Mouse (Mus musculus) gonadal fat pad, adult 2 months (tissue): ENCODE data around the gene Gpank1. TPM values are rescaled to one million over a fixed set of nuclear protein-coding genes. Genes with fewer than 3 reads are reported as not detected.

ENCODE experiments used
- DNase-seq: peaks from one replicate; pipeline ENCODE4 v3.0.0-alpha.2; 2012; ENCODE audit warnings: low read depth
- polyA plus RNA-seq: library from polyadenylated mRNA; depleted of rRNA; stranded (reverse); fragments of >200 nt; gene quantifications from 2 replicates; pipeline ENCODE4 v1.2.3, GENCODE M21; 2012; rRNA removed

Gpank1 gene
- polyA plus RNA-seq, 1 experiment = 10.1 TPM

- no peak for DNase-seq
Observed at GRCm38 (mm10) chr17:35159638-35160037, 38.4 kb downstream of the Gpank1 start.

- DNase-seq = no peak
Observed at GRCm38 (mm10) chr17:35161421-35161820, 40.2 kb downstream of the Gpank1 start.

- no peak for DNase-seq
Observed at GRCm38 (mm10) chr17:35162121-35162520, 40.9 kb downstream of the Gpank1 start.

DNA sequence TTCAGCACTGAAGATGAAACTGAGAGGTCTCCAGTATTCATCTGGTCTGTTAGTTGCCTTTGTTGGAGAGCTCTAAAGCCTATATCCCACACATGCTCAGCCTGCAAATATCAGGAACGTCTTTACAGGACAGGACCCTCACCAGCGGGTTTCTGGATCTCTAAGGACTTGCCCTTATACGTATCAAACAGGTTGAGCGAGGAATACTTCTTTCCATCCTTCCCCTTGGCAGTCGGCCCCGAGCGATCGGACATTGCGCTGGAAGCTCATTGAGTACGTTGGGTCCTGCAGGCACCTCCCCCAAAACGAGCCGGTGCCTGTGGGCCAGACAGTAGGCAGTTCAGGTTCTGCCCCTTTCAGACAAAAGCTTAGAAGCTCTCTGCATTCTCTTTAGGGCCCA, 41.5 kb downstream of the Gpank1 start:
- DNase-seq = no peak

DNA sequence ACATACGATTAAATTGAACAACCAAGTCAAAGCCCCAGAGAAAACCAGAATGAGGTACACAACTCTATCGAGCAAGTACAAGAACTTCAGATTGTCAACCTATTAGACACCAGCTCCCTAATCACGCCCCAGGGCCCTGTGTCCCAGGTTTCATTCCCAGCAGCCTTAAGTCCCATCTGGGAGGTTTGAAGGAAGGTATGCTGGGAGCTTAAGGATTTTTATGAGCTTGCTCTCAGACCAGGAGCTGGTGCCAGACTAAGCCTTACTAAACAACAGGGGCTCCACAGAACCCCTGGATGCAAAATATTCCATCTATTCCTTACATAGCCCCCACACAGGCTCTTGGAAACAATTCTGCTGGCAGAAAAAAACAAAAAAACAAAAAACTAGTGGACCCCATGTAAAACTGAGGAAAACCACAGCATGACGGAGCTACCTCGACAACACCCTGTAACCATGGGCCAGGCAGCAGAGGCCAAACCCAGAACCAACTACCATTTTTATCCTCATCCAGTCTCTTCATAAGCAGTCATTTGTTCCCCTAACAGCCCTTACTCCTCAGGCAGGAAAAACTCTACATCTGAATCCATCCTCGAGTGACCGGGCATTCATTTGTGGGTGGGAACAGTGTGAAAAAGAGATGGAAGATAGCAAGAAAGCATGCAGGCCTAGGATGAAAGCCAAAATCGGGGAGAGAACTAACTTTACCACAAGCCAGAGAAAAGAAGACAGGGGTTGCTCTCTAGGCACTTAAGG, 42.2 kb downstream of the Gpank1 start:
- no peak for DNase-seq

DNA sequence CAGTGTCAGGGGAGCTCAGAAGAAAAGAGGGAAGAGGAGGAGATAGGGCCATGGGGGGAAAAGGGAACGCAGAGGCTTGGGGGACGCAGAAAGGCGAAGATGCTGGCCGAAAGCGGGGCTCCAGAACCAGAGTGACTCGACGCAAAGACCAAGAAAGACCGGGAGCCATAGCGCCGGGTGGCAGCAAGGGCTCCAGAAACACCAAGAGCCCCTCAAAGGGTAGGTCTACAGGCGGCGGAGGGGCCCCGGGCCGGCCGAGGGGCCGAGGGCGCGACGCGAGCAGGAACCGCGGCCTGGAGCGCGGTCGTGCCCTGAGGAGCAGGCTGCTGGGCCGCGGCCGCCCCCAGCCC, 42.9 kb downstream of the Gpank1 start:
- no peak for DNase-seq

GRCm38 (mm10) chr17:35164568-35165450, 43.6 kb downstream of the Gpank1 start, which contains the start of gene Prrc2a:
Gene Prrc2a, minus strand, starts transcription at chr17:35164897.
- DNase-seq = peak; percentile 92

- DNase-seq = no peak
Observed at GRCm38 (mm10) chr17:35165451-35166155, 44.3 kb downstream of the Gpank1 start.

GRCm38 (mm10) chr17:35166352-35167035, 45.2 kb downstream of the Gpank1 start:
- DNase-seq = no peak

- DNase-seq = no peak
Observed at GRCm38 (mm10) chr17:35167794-35168193, 46.5 kb downstream of the Gpank1 start.

DNA sequence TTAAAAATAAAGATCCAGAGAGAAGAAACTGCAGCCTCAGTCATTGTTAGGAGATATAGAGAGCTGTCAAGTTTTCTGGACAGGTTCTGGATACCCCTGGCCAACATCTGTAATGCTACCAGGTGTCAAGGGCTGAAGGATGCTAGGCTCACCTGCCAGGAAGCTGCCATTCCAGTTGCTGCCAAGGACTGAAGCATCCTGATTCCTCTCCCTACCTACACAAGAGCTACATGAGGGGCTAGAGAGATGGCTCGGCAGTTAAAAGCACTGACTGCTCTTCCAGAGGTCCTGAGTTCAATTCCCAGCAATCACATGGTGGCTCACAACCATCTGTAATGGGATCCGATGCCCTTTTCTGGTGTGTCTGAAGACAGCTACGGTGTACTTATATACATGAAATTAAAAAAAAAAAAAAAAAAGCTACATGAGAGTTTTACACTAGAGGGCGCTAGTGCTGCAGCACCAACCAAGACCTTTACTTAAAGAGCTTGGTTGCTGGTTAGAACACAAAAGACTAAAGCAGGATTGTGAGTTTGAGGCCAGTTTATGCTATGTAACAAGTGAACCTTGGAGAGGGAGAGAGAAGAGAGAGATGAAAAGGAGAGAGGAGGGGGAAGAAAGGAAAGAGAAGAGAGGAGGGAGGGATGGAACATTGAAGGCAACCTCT, 47.4 kb downstream of the Gpank1 start:
- no peak for DNase-seq

GRCm38 (mm10) chr17:35172445-35173234, 51.4 kb downstream of the Gpank1 start:
- DNase-seq = no peak

DNA sequence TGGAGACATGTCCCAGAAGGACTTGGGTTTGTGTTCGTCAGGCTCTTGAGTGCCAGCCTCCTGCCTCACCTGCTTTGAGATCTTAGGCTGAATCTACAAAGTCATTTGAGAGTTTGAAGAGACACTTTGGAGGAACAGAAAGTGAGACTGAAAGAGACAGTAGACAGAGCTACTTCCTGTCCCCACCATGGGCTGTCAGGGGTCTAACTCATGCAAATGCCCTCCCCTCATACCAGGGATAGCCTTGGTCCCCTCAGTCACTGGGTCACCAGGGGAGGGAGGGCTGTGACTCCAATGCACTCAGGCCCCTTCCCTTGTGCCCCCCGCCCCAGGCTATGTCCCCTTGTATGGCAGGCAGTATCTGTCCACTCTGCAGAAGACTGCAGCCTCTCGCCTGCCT, 52.1 kb downstream of the Gpank1 start:
- no peak for DNase-seq

Other genes with a start within 250 kb of the Gpank1 start
- 14.5 and 14.8 TPM in 2 replicates for gene Zbtb12, start 242.0 kb upstream of the Gpank1 start, polyA plus RNA-seq
- gene Gm20547, start 239.4 kb upstream of the Gpank1 start, polyA plus RNA-seq = not detected in 2 replicates
- gene C2, start 223.2 kb upstream of the Gpank1 start, polyA plus RNA-seq = 54.9 and 69.0 TPM in 2 replicates
- 230 TPM in 2 replicates for gene Ehmt2, start 223.0 kb upstream of the Gpank1 start, polyA plus RNA-seq
- 48.4 and 50.0 TPM in 2 replicates for gene Slc44a4, start 207.0 kb upstream of the Gpank1 start, polyA plus RNA-seq
- 113 and 155 TPM in 2 replicates for gene Neu1, start 190.2 kb upstream of the Gpank1 start, polyA plus RNA-seq
- gene Hspa1b, start 162.2 kb upstream of the Gpank1 start, polyA plus RNA-seq = 58.3 and 104 TPM in 2 replicates
- 0.24 TPM in 1 of 2 replicates, not detected in the other for gene Gm20481, start 151.5 kb upstream of the Gpank1 start, polyA plus RNA-seq
- 37.0 and 50.4 TPM in 2 replicates for gene Hspa1a, start 149.3 kb upstream of the Gpank1 start, polyA plus RNA-seq
- gene Hspa1l, start 148.8 kb upstream of the Gpank1 start, polyA plus RNA-seq = 2.4 and 4.4 TPM in 2 replicates
- gene Lsm2, start 139.6 kb upstream of the Gpank1 start, polyA plus RNA-seq = 36.8 and 54.6 TPM in 2 replicates
- 127 and 175 TPM in 2 replicates for gene Vars, start 120.5 kb upstream of the Gpank1 start, polyA plus RNA-seq
- 1.2 and 1.3 TPM in 2 replicates for gene Vwa7, start 104.9 kb upstream of the Gpank1 start, polyA plus RNA-seq
- 3.0 and 3.4 TPM in 2 replicates for gene Sapcd1, start 93.4 kb upstream of the Gpank1 start, polyA plus RNA-seq
- gene Msh5, start 74.7 kb upstream of the Gpank1 start, polyA plus RNA-seq = 4.7 and 5.2 TPM in 2 replicates
- 129 and 133 TPM in 2 replicates for gene Clic1, start 71.5 kb upstream of the Gpank1 start, polyA plus RNA-seq
- gene Ddah2, start 62.4 kb upstream of the Gpank1 start, polyA plus RNA-seq = 54.7 and 62.7 TPM in 2 replicates
- 0.61 and 0.66 TPM in 2 replicates for gene Ly6g6c, start 56.1 kb upstream of the Gpank1 start, polyA plus RNA-seq
- 1.5 and 3.3 TPM in 2 replicates for gene Mpig6b, start 55.3 kb upstream of the Gpank1 start, polyA plus RNA-seq
- 19.1 and 23.4 TPM in 2 replicates for gene Ly6g6e, start 44.6 kb upstream of the Gpank1 start, polyA plus RNA-seq
- 15.7 and 17.2 TPM in 2 replicates for gene Ly6g6d, start 43.4 kb upstream of the Gpank1 start, polyA plus RNA-seq
- gene Ly6g6f, start 35.8 kb upstream of the Gpank1 start, polyA plus RNA-seq = 0.09 TPM in 1 of 2 replicates, not detected in the other
- gene Abhd16a, start 32.2 kb upstream of the Gpank1 start, polyA plus RNA-seq = 211 and 233 TPM in 2 replicates
- gene Ly6g5c, start 13.2 kb upstream of the Gpank1 start, polyA plus RNA-seq = 2,220 and 3,034 TPM in 2 replicates
- 1,986 and 2,407 TPM in 2 replicates for gene Ly6g5b, start 6.0 kb upstream of the Gpank1 start, polyA plus RNA-seq
- 397 and 504 TPM in 2 replicates for gene Csnk2b, start 598 bp downstream of the Gpank1 start, polyA plus RNA-seq
- 6.4 and 7.7 TPM in 2 replicates for gene D17H6S53E, start 4.9 kb downstream of the Gpank1 start, polyA plus RNA-seq
- gene Apom, start 10.6 kb downstream of the Gpank1 start, polyA plus RNA-seq = 0.11 and 0.49 TPM in 2 replicates
- 170 and 187 TPM in 2 replicates for gene Bag6, start 13.7 kb downstream of the Gpank1 start, polyA plus RNA-seq
- gene Prrc2a, start 43.4 kb downstream of the Gpank1 start, polyA plus RNA-seq = 218 and 257 TPM in 2 replicates
- gene Aif1, start 54.6 kb downstream of the Gpank1 start, polyA plus RNA-seq = 2.5 and 3.4 TPM in 2 replicates
- gene Lst1, start 67.0 kb downstream of the Gpank1 start, polyA plus RNA-seq = 15.3 and 20.2 TPM in 2 replicates
- 2.7 and 3.2 TPM in 2 replicates for gene Ltb, start 73.0 kb downstream of the Gpank1 start, polyA plus RNA-seq
- gene Tnf, start 80.6 kb downstream of the Gpank1 start, polyA plus RNA-seq = 0.82 and 1.3 TPM in 2 replicates
- 0.28 TPM in 2 replicates for gene Lta, start 83.9 kb downstream of the Gpank1 start, polyA plus RNA-seq
- 1.2 and 3.1 TPM in 2 replicates for gene Gm16181, start 99.4 kb downstream of the Gpank1 start, polyA plus RNA-seq
- gene Atp6v1g2, start 112.2 kb downstream of the Gpank1 start, polyA plus RNA-seq = 20.9 and 22.5 TPM in 2 replicates
- gene Nfkbil1, start 114.3 kb downstream of the Gpank1 start, polyA plus RNA-seq = 15.7 and 19.9 TPM in 2 replicates
- gene Ddx39b, start 120.3 kb downstream of the Gpank1 start, polyA plus RNA-seq = 310 and 321 TPM in 2 replicates
- gene H2-D1, start 141.3 kb downstream of the Gpank1 start, polyA plus RNA-seq = 753 and 887 TPM in 2 replicates
- gene H2-Q1, start 198.9 kb downstream of the Gpank1 start, polyA plus RNA-seq = 0.04 and 0.05 TPM in 2 replicates
- 2.1 and 2.3 TPM in 2 replicates for gene H2-Q2, start 220.8 kb downstream of the Gpank1 start, polyA plus RNA-seq